Mouse (Mus musculus) embryonic facial prominence, embryonic 13.5 days (tissue): Measurements from ENCODE around the gene 6030408B16Rik. TPM values are rescaled to one million over a fixed set of nuclear protein-coding genes. Genes with fewer than 3 reads are reported as not detected.

Source experiments
- ATAC-seq: fragments of 200-750 bp; cut with Nextera tagmentation; 2 replicates; pipeline ENCODE4 v1.8.0; 2017; ENCODE audit warnings: low read depth; ENCODE audit not compliant: insufficient number of reproducible peaks, insufficient read depth, low FRiP score, low TSS enrichment
- H3K27ac ChIP-seq: fragments of 300-500 bp; sonication (generic); 2 replicates; pipeline ENCODE4 v1.5.1; 2015; ENCODE audit warnings: moderate library complexity, mild to moderate bottlenecking, inconsistent platforms
- H3K27me3 ChIP-seq: fragments of 300-500 bp; sonication (generic); 2 replicates; pipeline ENCODE4 v1.6.1; 2015; ENCODE audit warnings: mild to moderate bottlenecking, inconsistent platforms
- H3K36me3 ChIP-seq: fragments of 300-500 bp; sonication (generic); 2 replicates; pipeline ENCODE4 v1.6.1; 2015; ENCODE audit warnings: mild to moderate bottlenecking, inconsistent platforms
- H3K4me1 ChIP-seq: fragments of 300-500 bp; sonication (generic); 2 replicates; pipeline ENCODE4 v1.6.1; 2015; ENCODE audit warnings: inconsistent platforms
- H3K4me2 ChIP-seq: fragments of 300-500 bp; sonication (generic); 2 replicates; pipeline ENCODE4 v1.6.1; 2015; ENCODE audit warnings: moderate library complexity, mild to moderate bottlenecking, inconsistent platforms
- H3K4me3 ChIP-seq: fragments of 300-500 bp; sonication (generic); 2 replicates; pipeline ENCODE4 v1.5.1; 2015; ENCODE audit warnings: mild to moderate bottlenecking, inconsistent platforms
- H3K9ac ChIP-seq: fragments of 300-500 bp; sonication (generic); 2 replicates; pipeline ENCODE4 v1.6.1; 2015; ENCODE audit warnings: mild to moderate bottlenecking, inconsistent platforms
- H3K9me3 ChIP-seq: fragments of 300-500 bp; sonication (generic); 2 replicates; pipeline ENCODE4 v1.6.1; 2016; ENCODE audit warnings: inconsistent platforms
- WGBS: fragments of 180-500 bp; shearing (Covaris S2); methylation state at CpG from one replicate; pipeline ENCODE4 v1.1.7; 2015; ENCODE audit warnings: mixed read lengths; 5-methylcytosine and 5-hydroxymethylcytosine counted together
- polyA plus RNA-seq: library from polyadenylated mRNA; unstranded; fragments of >200 nt; fragmentation: Nextera tagmentation; extraction: Ambion mirVana; gene quantifications from 2 replicates; pipeline ENCODE4 v1.2.1, GENCODE M21; 2015

Gene 6030408B16Rik
- polyA plus RNA-seq, 1 experiment from 2014 or later: 0.60 TPM

DNA sequence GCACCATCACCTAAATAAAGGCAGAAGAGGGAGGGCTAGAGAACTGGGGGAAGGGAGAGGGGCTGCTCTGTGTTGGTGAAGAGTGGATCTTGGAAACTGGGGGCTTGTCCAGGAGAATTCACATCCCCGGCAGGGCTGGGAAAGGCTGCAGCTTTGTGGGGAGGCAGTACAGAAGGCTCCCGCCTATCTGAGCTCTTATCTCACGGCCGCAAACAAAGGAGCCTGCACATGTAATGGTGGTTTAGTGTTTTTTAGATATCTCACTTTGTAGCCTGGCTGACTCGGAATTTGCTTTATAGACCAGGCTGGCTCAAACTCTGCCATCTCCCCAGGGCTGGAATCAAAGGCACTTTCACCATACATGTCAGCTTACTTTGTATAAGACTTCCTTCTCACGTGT lies 7.1 kb downstream of the 6030408B16Rik start:
- WGBS: 73% methylated on average over 6 of the region's 6 CpGs
- H3K4me1 ChIP-seq: peaks cover 12% of the 10 kb centered on the region
- H3K9me3 ChIP-seq: no peaks in the 10 kb centered on the region
- H3K27me3 ChIP-seq: no peaks in the 10 kb centered on the region
- H3K4me2 ChIP-seq: no peak overlapping the region
- no peak for ATAC-seq
- no peak overlapping the region for H3K4me3 ChIP-seq
- H3K9ac ChIP-seq: no peak overlapping the region
- H3K36me3 ChIP-seq: no peaks in the 10 kb centered on the region
- H3K27ac ChIP-seq: no peak overlapping the region

DNA sequence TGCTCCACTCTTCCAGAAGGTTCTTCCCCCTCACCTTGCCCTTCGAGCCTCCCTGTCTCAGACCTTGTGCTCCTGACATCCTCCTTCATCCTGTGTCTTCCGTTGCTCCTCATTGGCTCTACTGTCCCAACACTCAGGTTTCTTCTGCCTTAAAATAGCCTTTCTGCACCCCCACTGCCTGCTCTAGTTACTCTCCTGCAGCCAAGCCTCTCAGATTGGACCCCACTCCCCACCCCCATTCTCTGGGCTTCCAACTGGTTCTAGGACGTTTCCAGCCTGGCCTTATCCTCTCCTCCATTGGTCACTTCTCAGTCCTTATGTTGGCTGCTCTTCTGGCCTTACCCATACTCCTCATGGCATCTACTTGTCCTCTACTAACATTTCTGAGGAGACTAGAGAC lies 9.2 kb downstream of the 6030408B16Rik start:
- 72% methylated on average over 3 of the region's 3 CpGs for WGBS
- Histone ChIP-seq H3K27me3 (no peaks in the 10 kb centered on the region), H3K36me3 (no peaks in the 10 kb centered on the region)

DNA sequence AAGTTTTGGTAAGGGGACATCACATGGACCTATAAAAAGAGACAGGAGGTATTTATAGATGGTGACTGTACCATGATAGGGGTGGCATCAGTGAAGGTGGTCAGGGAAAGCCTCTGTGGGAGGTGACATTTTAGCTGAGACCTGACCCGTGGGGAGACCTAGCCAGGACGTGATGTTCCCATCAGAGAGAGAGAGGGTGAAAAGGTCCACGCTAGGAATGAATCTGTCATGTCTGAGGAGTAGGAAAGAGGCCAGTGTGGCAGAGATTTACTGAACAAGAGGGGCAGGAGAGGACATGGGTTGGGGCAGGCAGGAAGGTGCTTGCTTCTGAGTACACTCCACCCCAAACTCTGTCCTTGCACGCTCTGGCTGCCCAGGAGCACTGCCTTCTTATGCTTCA lies 10.8 kb downstream of the 6030408B16Rik start:
- H3K4me3 ChIP-seq: no peak overlapping the region
- H3K9me3 ChIP-seq: no peaks in the 10 kb centered on the region
- no peaks in the 10 kb centered on the region for H3K27me3 ChIP-seq
- no peaks in the 10 kb centered on the region for H3K36me3 ChIP-seq
- H3K4me1 ChIP-seq: no peaks in the 10 kb centered on the region
- H3K27ac ChIP-seq: no peak overlapping the region
- no peak for ATAC-seq
- 87% methylated on average over 4 of the region's 4 CpGs for WGBS
- H3K4me2 ChIP-seq: no peak overlapping the region
- no peak overlapping the region for H3K9ac ChIP-seq

More for the DNA sequence above, 9.2 kb downstream of the 6030408B16Rik start:
- Histone ChIP-seq H3K27ac (no peak overlapping the region), H3K9ac (no peak overlapping the region), H3K4me3 (no peak overlapping the region), H3K4me2 (no peak overlapping the region), H3K4me1 (peaks cover 9% of the 10 kb centered on the region; the same call in 1 of the 2 replicates), H3K9me3 (no peaks in the 10 kb centered on the region)
- no peak for ATAC-seq

DNA sequence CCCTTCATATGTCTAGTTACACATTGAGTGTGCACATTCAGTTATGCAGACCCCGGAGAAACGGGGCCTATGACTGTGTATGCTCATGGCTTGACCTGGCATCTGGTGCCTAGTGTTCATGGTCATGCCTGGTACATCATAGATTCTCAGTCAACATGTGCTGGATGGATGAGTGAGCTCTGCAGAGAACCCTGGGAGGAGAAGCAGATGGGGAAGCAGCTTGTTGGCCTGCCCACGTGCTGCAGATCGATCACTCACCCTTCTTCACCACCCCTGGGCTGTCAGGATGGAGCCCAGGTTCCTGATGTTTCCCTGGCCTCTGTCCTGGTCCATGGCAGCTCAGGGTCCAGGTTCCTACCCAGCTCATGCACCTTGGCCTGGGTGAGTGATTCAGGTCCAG lies 13.4 kb downstream of the 6030408B16Rik start:
- H3K36me3 ChIP-seq: no peaks in the 10 kb centered on the region
- ATAC-seq: no peak
- no peak overlapping the region for H3K4me2 ChIP-seq
- no peaks in the 10 kb centered on the region for H3K27me3 ChIP-seq
- no peak overlapping the region for H3K27ac ChIP-seq
- WGBS: 96% methylated on average over 4 of the region's 4 CpGs
- no peak overlapping the region for H3K4me3 ChIP-seq
- H3K9ac ChIP-seq: no peak overlapping the region
- H3K9me3 ChIP-seq: no peaks in the 10 kb centered on the region
- peaks cover 9% of the 10 kb centered on the region; the same call in 1 of the 2 replicates for H3K4me1 ChIP-seq

DNA sequence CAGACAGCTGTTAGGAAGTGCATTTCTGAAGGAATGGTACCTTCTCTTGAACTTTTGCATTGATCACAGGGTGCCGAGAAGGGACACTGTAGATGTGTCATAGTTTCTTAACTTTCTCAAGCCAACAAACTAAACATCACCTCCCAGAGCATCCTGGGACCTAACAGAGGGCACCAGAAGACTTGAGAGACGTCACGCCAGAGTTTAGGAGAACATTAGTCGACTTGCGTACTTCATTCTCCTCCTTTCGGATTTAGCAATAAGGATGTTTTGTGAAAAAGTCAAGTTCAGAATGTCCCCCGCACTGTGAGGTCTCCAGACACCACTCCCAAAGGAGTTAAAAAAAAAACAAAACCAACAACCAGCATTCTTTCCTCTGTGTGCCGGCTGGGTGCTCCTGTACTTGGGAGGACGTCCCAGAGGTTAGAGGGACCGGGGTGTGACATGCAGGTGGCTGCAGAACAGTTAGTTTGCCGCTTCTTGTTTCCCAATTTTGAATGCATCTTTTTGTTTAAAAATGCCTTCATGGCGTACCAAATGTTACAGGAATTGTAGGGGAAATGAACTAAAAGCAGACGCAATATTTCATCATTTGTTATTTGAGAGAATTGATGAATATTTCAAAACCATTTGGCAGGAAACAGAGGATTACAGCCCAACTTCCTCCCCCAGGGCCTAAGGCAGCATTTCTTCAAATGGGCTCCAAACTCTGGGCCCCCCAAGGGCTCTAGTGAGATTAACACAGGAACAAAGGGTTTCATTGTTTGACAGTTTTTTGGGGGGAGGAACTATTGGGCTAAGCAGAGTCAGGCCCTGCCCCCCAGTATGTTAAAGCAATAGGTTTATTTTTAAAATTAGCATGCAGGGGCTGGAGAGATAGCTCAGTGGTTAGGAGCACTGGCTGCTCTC lies 15.7 kb downstream of the 6030408B16Rik start:
- H3K27ac ChIP-seq: 0 out of 2 replicates have a peak overlapping the region, but pooled peaks have one; percentile 22
- 41% methylated on average over 13 of the region's 13 CpGs for WGBS
- H3K4me3 ChIP-seq: no peak overlapping the region
- H3K9ac ChIP-seq: no peak overlapping the region
- no peaks in the 10 kb centered on the region for H3K36me3 ChIP-seq
- H3K4me1 ChIP-seq: peaks cover 9% of the 10 kb centered on the region; the same call in 1 of the 2 replicates
- no peaks in the 10 kb centered on the region for H3K9me3 ChIP-seq
- no peaks in the 10 kb centered on the region for H3K27me3 ChIP-seq
- no peak for ATAC-seq
- H3K4me2 ChIP-seq: no peak overlapping the region

DNA sequence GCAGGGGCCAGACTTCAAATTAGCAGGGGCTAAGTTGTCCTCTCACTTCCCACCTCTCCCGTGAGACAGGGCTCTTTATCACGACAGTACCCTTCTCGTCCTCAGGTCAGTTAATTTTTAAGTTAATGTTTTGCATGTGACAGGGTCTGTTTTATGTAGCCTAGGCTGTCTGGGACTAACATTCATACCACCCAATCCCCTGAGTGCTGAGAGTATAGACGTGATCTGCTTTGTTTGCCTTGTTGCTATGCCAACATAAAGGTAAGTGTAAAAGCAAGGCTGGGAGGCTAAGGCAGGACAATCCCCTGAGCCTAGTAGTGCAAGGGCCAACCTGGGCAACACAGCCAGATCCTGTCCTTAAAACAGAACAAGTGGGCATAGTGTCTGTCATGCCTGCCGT lies 16.5 kb downstream of the 6030408B16Rik start:
- no peak overlapping the region for H3K27ac ChIP-seq
- ATAC-seq: no peak

DNA sequence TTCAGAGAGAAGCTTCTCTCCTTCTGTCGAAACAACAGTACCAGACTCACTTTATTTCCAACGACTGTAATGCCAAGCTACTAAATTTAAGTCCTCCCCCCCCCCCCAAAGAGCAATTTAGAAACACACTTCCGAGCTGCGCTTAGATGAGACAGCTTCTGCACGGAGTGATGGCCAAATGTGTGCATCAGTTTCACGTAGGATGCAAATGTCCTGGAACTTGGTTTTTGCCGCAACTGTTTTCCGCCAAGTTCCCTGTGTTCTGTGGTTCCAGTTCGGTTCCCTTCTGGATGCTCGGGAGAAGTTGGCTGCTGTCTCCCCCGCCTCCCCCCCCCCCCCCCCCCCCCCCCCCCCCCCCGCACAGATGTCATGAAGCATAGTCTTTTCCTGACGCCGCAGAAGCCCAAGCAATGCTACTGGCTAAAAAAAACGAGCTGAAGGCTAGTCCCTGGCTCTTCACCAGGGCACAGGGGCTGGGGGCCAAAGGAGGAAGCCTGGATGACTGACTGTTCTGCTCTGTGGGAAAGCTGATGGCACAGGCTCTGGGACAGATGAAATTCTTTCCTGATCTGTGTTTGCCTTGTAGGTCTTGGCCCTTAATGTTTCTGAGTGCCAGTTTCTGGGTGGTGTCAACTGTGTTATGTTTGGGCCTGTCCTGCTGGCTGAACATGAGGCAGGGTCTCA lies 18.2 kb downstream of the 6030408B16Rik start:
- 48% methylated on average over 14 of the region's 15 CpGs for WGBS
- H3K4me2 ChIP-seq: no peak overlapping the region
- H3K9ac ChIP-seq: no peak overlapping the region; the same call in 1 of the 2 replicates
- H3K27ac ChIP-seq: no peak overlapping the region
- H3K36me3 ChIP-seq: no peaks in the 10 kb centered on the region
- no peak for ATAC-seq
- H3K4me3 ChIP-seq: no peak overlapping the region
- H3K9me3 ChIP-seq: no peaks in the 10 kb centered on the region
- H3K27me3 ChIP-seq: no peaks in the 10 kb centered on the region
- H3K4me1 ChIP-seq: peaks cover 18% of the 10 kb centered on the region; the same call in 1 of the 2 replicates

More for the DNA sequence above, 16.5 kb downstream of the 6030408B16Rik start:
- WGBS: 32% methylated on average over 5 of the region's 5 CpGs
- Histone ChIP-seq H3K9me3 (no peaks in the 10 kb centered on the region), H3K4me1 (peaks cover 9% of the 10 kb centered on the region; the same call in 1 of the 2 replicates), H3K9ac (0 out of 2 replicates have a peak overlapping the region, but pooled peaks have one; percentile 21), H3K36me3 (no peaks in the 10 kb centered on the region), H3K4me2 (no peak overlapping the region), H3K27me3 (no peaks in the 10 kb centered on the region), H3K4me3 (no peak overlapping the region)

DNA sequence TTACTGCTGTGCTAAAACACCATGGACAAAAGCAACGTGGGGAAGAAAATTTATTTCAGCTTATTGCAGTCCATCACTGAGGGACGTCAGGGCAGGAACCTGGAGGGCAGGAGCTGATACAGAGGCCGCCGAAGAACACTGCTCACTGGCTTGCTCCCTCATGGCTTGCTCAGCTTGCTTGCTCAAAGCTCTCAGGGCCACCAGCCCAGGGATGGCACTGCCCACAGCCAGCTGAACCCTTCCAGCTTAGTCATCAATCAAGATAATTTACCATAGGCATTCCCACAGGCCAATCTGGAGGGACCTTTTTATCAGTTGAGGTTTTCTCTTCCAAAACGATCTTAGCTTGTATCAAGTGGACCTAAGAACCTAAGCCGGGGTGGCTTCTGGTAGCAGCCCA lies 19.0 kb downstream of the 6030408B16Rik start:
- WGBS: 85% methylated on average over 6 of the region's 6 CpGs
- Histone ChIP-seq H3K4me2 (no peak overlapping the region), H3K36me3 (no peaks in the 10 kb centered on the region), H3K9ac (no peak overlapping the region), H3K27me3 (no peaks in the 10 kb centered on the region), H3K4me3 (no peak overlapping the region), H3K9me3 (no peaks in the 10 kb centered on the region), H3K4me1 (peaks cover 22% of the 10 kb centered on the region; the same call in 1 of the 2 replicates), H3K27ac (no peak overlapping the region)
- ATAC-seq: no peak

DNA sequence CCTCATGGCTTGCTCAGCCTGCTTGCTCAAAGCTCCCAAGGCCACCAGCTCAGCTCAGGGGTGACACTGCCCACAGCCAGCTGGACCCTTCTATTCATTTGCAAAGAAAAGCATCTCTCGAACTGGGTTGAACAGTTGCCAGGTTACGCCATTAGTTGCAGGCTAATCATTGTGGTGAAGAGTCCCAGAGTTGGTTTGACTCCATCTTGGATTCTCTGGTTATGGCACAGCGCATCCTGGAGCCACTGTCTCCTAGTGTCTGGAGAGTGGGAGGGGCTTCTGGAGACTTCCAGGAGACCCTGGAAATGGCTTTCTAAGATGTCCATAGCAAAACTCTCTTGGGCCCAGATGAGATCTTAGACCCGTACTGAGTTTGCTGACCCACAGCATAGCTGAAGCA lies 22.4 kb downstream of the 6030408B16Rik start:
- Histone ChIP-seq H3K9me3 (no peaks in the 10 kb centered on the region), H3K36me3 (no peaks in the 10 kb centered on the region), H3K4me3 (0 out of 2 replicates have a peak overlapping the region, but pooled peaks have one; percentile 37), H3K4me2 (peak overlapping the region; percentile 63), H3K9ac (no peak overlapping the region), H3K27ac (no peak overlapping the region), H3K4me1 (peaks cover 20% of the 10 kb centered on the region; the same call in 1 of the 2 replicates), H3K27me3 (no peaks in the 10 kb centered on the region)
- ATAC-seq: no peak
- 92% methylated on average over 4 of the region's 4 CpGs for whole genome bisulfite sequencing

DNA sequence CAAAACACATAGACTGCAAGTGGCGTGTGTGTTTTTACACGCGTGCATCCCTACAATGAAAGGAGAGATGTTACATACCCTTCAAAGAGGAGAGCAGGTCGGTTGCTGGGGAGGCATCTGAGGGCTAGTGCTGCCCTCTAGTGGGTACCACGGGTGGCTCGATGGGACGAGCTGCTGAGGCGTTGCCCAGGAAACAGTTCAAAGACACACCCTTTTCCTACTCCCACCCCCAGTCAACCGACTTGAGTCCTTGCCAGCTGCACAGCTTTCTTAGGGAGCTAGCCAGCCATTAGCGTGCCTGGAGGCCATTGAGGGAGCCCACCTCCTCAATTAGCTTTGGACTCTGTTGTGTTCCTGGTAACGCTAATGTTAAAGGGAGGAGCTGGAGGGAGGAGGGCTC lies 22.8 kb downstream of the 6030408B16Rik start:
- Histone ChIP-seq H3K4me1 (peaks cover 20% of the 10 kb centered on the region; the same call in 1 of the 2 replicates), H3K27ac (no peak overlapping the region), H3K9me3 (no peaks in the 10 kb centered on the region), H3K9ac (no peak overlapping the region; the same call in 1 of the 2 replicates), H3K27me3 (no peaks in the 10 kb centered on the region), H3K36me3 (no peaks in the 10 kb centered on the region), H3K4me2 (peak overlapping the region; percentile 63), H3K4me3 (peak overlapping the region; percentile 37)
- WGBS: under 1% methylated on average over 11 of the region's 11 CpGs
- peak; percentile 73 for ATAC-seq

DNA sequence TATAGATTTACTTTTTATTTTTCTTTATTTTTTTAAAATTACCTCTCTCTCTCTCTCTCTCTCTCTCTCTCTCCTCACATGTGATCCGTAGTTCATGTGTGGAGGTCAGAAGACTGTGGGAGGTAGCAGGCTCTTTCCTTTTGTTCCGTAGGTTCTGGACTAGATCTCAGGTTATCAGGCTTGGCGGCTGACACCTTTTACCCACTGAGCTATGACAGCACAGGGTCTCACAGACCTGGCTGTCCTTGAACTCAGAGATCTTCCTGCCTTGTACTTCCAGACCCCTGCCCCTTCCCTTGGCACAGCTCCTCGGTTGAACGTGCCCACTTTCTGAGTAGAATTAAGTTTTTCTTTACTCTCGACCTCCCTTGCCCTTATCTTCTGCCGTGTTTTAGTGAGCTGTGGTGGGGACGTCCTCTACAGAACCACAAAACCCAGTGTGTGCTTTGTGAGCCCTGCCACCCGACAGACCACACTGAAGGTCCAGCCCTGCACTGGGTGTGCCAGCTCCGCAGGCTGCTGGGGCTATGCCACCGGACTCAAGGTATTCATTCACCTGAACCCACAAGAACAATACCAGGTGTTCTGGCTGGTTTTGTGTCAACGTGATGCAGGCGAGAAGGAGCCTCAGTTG lies 23.4 kb downstream of the 6030408B16Rik start:
- Histone ChIP-seq H3K27me3 (no peaks in the 10 kb centered on the region), H3K27ac (no peak overlapping the region), H3K4me2 (peak overlapping the region; percentile 63), H3K9me3 (no peaks in the 10 kb centered on the region), H3K4me3 (peak overlapping the region; percentile 37), H3K4me1 (peaks cover 20% of the 10 kb centered on the region; the same call in 1 of the 2 replicates), H3K9ac (no peak overlapping the region; the same call in 1 of the 2 replicates), H3K36me3 (no peaks in the 10 kb centered on the region)
- WGBS: 59% methylated on average over 13 of the region's 13 CpGs
- no peak for ATAC-seq
